Mouse (Mus musculus) megakaryocyte, embryonic 14.5 days (primary cell): ENCODE measurements around the gene Esp6. TPM values are rescaled to one million over a fixed set of nuclear protein-coding genes. Genes with fewer than 3 reads are reported as not detected.
"Not testable (repeated sequence)": the region's sequence is repeated elsewhere in the genome, so short reads cannot be mapped to it uniquely, and the experiment has no call there.

ENCODE experiments used
- H3K27me3 ChIP-seq: replicated peaks from 2 replicates; pipeline ENCODE3; 2012; ENCODE audit warnings: inconsistent platforms
- H3K36me3 ChIP-seq: replicated peaks from 2 replicates; pipeline ENCODE3; 2012; ENCODE audit warnings: low read length, inconsistent platforms, mixed read lengths
- H3K4me1 ChIP-seq: 2 replicates; pipeline ENCODE4 v1.6.1; 2012; ENCODE audit warnings: inconsistent platforms
- H3K4me3 ChIP-seq: replicated peaks from 2 replicates; pipeline ENCODE3; 2012; ENCODE audit warnings: moderate library complexity, mild to moderate bottlenecking, inconsistent platforms
- H3K9me3 ChIP-seq: 2 replicates; pipeline ENCODE4 v1.6.1; 2012; ENCODE audit warnings: inconsistent platforms
- FLI1 ChIP-seq: IDR thresholded peaks from 2 replicates; pipeline ENCODE4 v1.6.1; 2012; ENCODE audit warnings: low read length, inconsistent platforms, mixed read lengths
- GATA1 ChIP-seq: IDR thresholded peaks from 3 replicates; pipeline ENCODE4 v1.6.1; 2012; ENCODE audit warnings: mixed read lengths, low read length, inconsistent platforms, borderline replicate concordance
- polyA plus RNA-seq: library from polyadenylated mRNA; stranded (reverse); fragments of >175 nt; gene quantifications from 2 replicates; pipeline ENCODE4 v1.2.3, GENCODE M21; 2012; ENCODE audit warnings: low replicate concordance; ENCODE audit not compliant: insufficient read depth

The Esp6 gene
- not detected in 2 replicates for polyA plus RNA-seq

- no peak for TF ChIP-seq FLI1
- no peak for TF ChIP-seq GATA1
- H3K4me3 ChIP-seq: no peak within 1 kb of the TSS
- H3K9me3 ChIP-seq: no peaks in the 10 kb centered on the region
Observed at GRCm38 (mm10) chr17:40561207-40561606, at the start of gene Esp6. Gene Esp6 (plus strand): TSS chr17:40561507.

GRCm38 (mm10) chr17:40519818-40520217, 41.5 kb upstream of the Esp6 start, which contains the start of gene Esp8:
Gene Esp8 (plus strand): TSS chr17:40520022.
- Histone ChIP-seq H3K9me3 (peaks cover 7% of the 10 kb centered on the region; the same call in 1 of the 2 replicates), H3K4me1 (no peaks in the 10 kb centered on the region), H3K36me3 (no peaks in the 10 kb centered on the region), H3K4me3 (no peak within 1 kb of the TSS), H3K27me3 (no peaks in the 10 kb centered on the region)
- TF ChIP-seq GATA1: no peak
- no peak for TF ChIP-seq FLI1

More at GRCm38 (mm10) chr17:40561207-40561606, at the start of gene Esp6:
- no peaks in the 10 kb centered on the region for H3K4me1 ChIP-seq
- no peaks in the 10 kb centered on the region for H3K36me3 ChIP-seq
- no peaks in the 10 kb centered on the region for H3K27me3 ChIP-seq

GRCm38 (mm10) chr17:40529813-40530212, 31.5 kb upstream of the Esp6 start:
- TF ChIP-seq FLI1 (no peak), GATA1 (no peak)
- Histone ChIP-seq H3K4me3 (no peak overlapping the region), H3K9me3 (peaks cover 10% of the 10 kb centered on the region; the same call in 1 of the 2 replicates), H3K4me1 (no peaks in the 10 kb centered on the region), H3K36me3 (no peaks in the 10 kb centered on the region), H3K27me3 (no peaks in the 10 kb centered on the region)

GRCm38 (mm10) chr17:40531147-40531546, 30.2 kb upstream of the Esp6 start:
- H3K9me3 ChIP-seq: peaks cover 10% of the 10 kb centered on the region; the same call in 1 of the 2 replicates
- no peak overlapping the region for H3K4me3 ChIP-seq
- TF ChIP-seq GATA1 (no peak), FLI1 (no peak)
- no peaks in the 10 kb centered on the region for H3K36me3 ChIP-seq
- no peaks in the 10 kb centered on the region for H3K4me1 ChIP-seq
- no peaks in the 10 kb centered on the region for H3K27me3 ChIP-seq

- H3K27me3 ChIP-seq, H3K9me3 ChIP-seq, H3K4me3 ChIP-seq, H3K36me3 ChIP-seq, H3K4me1 ChIP-seq: not testable (repeated sequence)
Observed at GRCm38 (mm10) chr17:40547005-40547404, 14.3 kb upstream of the Esp6 start.

- TF ChIP-seq GATA1: no peak
- TF ChIP-seq FLI1: no peak
- H3K27me3 ChIP-seq: no peaks in the 10 kb centered on the region
- no peaks in the 10 kb centered on the region for H3K4me1 ChIP-seq
- H3K36me3 ChIP-seq: no peaks in the 10 kb centered on the region
- H3K9me3 ChIP-seq: 0 out of 2 replicates have a peak, but pooled peaks cover 3% of the 10 kb centered on the region
- H3K4me3 ChIP-seq: no peak overlapping the region
Observed at GRCm38 (mm10) chr17:40553470-40553869, 7.8 kb upstream of the Esp6 start.

- not testable (repeated sequence) for H3K9me3 ChIP-seq, H3K4me3 ChIP-seq, H3K36me3 ChIP-seq, H3K27me3 ChIP-seq, H3K4me1 ChIP-seq
Observed at GRCm38 (mm10) chr17:40583906-40584305, 22.6 kb downstream of the Esp6 start.

- H3K27me3 ChIP-seq: no peaks in the 10 kb centered on the region
- no peak for TF ChIP-seq GATA1
- TF ChIP-seq FLI1: no peak
- no peaks in the 10 kb centered on the region for H3K4me1 ChIP-seq
- H3K4me3 ChIP-seq: no peak overlapping the region
- no peaks in the 10 kb centered on the region for H3K36me3 ChIP-seq
- H3K9me3 ChIP-seq: no peaks in the 10 kb centered on the region
Observed at GRCm38 (mm10) chr17:40591297-40591696, 30.0 kb downstream of the Esp6 start.

GRCm38 (mm10) chr17:40598294-40598693, 37.0 kb downstream of the Esp6 start, which contains the start of gene Esp4:
Gene Esp4 (plus strand): TSS chr17:40598594.
- Histone ChIP-seq H3K4me1 (no peaks in the 10 kb centered on the region), H3K36me3 (no peaks in the 10 kb centered on the region), H3K4me3 (no peak within 1 kb of the TSS), H3K9me3 (no peaks in the 10 kb centered on the region), H3K27me3 (no peaks in the 10 kb centered on the region)
- no peak for TF ChIP-seq FLI1
- no peak for TF ChIP-seq GATA1

Other genes with a start within 250 kb of the Esp6 start
- gene Crisp1, start 242.3 kb upstream of the Esp6 start, polyA plus RNA-seq: not detected in 2 replicates
- not detected in 2 replicates for gene Esp8, start 41.5 kb upstream of the Esp6 start, polyA plus RNA-seq
- not detected in 2 replicates for gene Esp4, start 37.1 kb downstream of the Esp6 start, polyA plus RNA-seq
- gene Esp3, start 70.6 kb downstream of the Esp6 start, polyA plus RNA-seq: not detected in 2 replicates
- gene Esp1, start 165.6 kb downstream of the Esp6 start, polyA plus RNA-seq: not detected in 2 replicates
- gene Crisp2, start 245.5 kb downstream of the Esp6 start, polyA plus RNA-seq: not detected in 2 replicates
- not detected in 2 replicates for gene Rhag, start 249.6 kb downstream of the Esp6 start, polyA plus RNA-seq